Mouse (Mus musculus): ENCODE results near the gene Gpr6.

DNA sequence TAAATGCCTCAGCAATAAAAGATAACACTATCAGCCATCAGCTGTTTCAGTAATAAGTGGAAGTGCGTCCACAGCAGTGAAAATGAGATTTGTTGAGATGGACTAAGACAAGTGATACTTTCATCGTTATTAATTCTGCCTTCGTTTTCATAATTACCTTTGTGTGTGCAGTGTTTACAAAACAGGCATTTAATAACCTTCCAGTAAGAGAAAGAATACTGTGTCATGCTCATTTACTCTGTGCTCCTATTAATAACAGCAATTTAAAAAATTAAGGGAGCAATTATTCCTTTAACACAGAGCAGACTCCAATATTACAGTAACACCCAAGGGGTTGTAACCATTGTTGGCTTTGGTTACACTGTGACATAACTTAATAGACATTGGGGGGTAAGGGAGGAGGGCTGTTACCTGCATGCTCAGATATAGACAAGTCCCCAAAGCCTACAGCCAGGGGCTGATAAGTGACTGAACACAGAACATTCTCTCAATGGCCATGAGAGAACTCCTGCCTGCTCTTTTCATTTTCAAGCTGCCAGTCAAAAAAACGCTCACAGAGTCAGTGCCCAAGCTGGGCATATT lies 11.7 kb downstream of the Gpr6 start:
- TF ChIP-seq CTCF (IDR thresholded peaks at IDR 0.05; ENCODE audit: extremely low read depth, insufficient read depth, low read length), result no peak
- TF ChIP-seq POLR2A (IDR thresholded peaks at IDR 0.05; ENCODE audit: extremely low read depth, insufficient read depth, low read length), result no peak
